ENCODE assay signal across 11 mouse cellular contexts in genomic region chr15:103314181-103314580, GRCm38 (mm10). TPM values are rescaled to one million over a fixed set of nuclear protein-coding genes. Genes with fewer than 3 reads are reported as not detected.
A peak's percentile ranks its signal among the peaks of the same experiment; 100 is the strongest.
DNase-seq lines count a peak whose midpoint lies in the region; ATAC-seq and TF ChIP-seq lines count a peak whose summit lies in the region.
"Had no signal": no experiment of that assay in that cellular context is flagged by ENCODE, and none has a peak within 500 bp of the region (broad histone marks: within the 10 kb centered on the region; RNA-seq: fewer than 3 reads in every experiment).

No protein-coding gene starts in this region.

- no peaks in the 10 kb centered on the region for H3K9me3 ChIP-seq in lung, embryonic 14.5 days (ENCODE audit: low read depth, low read length)
- no peaks in the 10 kb centered on the region for H3K9me3 ChIP-seq in forebrain, embryonic 15.5 days
- no peaks in the 10 kb centered on the region for H3K9me3 ChIP-seq in limb, embryonic 10.5 days (replicated peaks)
- H3K9me3 ChIP-seq in neural tube, embryonic 14.5 days (ENCODE audit: control insufficient read depth, low read length), result no peaks in the 10 kb centered on the region

- TF ChIP-seq CTCF in lung, embryonic 14.5 days (IDR thresholded peaks at IDR 0.05; ENCODE audit: low read depth), result no peak

- DNase-seq in lung, embryonic 14.5 days, result no peak
- DNase-seq in lung, postnatal 25 days (ENCODE audit: low spot score), result no peak
- no peak for DNase-seq in limb, embryonic 10.5 days (ENCODE audit: low spot score)
- DNase-seq in cerebellum, postnatal 4 days (ENCODE audit: low spot score in 2 of 2), result no peak
- DNase-seq: thymus, adult 18-20 months had no signal

- H3K4me3 ChIP-seq in lung, embryonic 14.5 days (ENCODE audit: low read depth, low read length), result 0 out of 2 replicates have a peak overlapping the region, but pooled peaks have one; percentile 25
- H3K4me3 ChIP-seq in forebrain, embryonic 15.5 days, result peak overlapping the region; percentile 23; the same call in 1 of the 2 replicates
- H3K4me3 ChIP-seq in limb, embryonic 10.5 days, result peak overlapping the region; percentile 48
- H3K4me3 ChIP-seq in neural tube, embryonic 14.5 days (ENCODE audit: low read depth, low read length), result no peak overlapping the region

- ATAC-seq in lung, embryonic 14.5 days (ENCODE audit: insufficient read depth), result no peak
- peak; percentile 18; the same call in 1 of the 2 replicates for ATAC-seq in forebrain, embryonic 15.5 days (replicated peaks)
- peak; percentile 13; the same call in 1 of the 2 replicates for ATAC-seq in neural tube, embryonic 14.5 days (ENCODE audit: low read depth)
- no peak for ATAC-seq in megakaryocyte, adult 5-6 weeks (ENCODE audit: poor library complexity, severe bottlenecking)
- ATAC-seq in erythroblast, adult 5-6 weeks (replicated peaks; ENCODE audit: low FRiP score, poor library complexity, severe bottlenecking), result no peak

- peak overlapping the region; percentile 63 for H3K4me2 ChIP-seq in lung, embryonic 14.5 days
- peak overlapping the region; percentile 42; the same call in 1 of the 2 replicates for H3K4me2 ChIP-seq in forebrain, embryonic 15.5 days (replicated peaks)
- peak overlapping the region; percentile 40; the same call in 1 of the 2 replicates for H3K4me2 ChIP-seq in neural tube, embryonic 14.5 days (ENCODE audit: low read depth, low read length)

- no peak overlapping the region for H3K27ac ChIP-seq in lung, embryonic 14.5 days (ENCODE audit: low read depth)
- H3K27ac ChIP-seq in forebrain, embryonic 15.5 days (replicated peaks), result no peak overlapping the region
- peak overlapping the region; percentile 69; the same call in 1 of the 2 replicates for H3K27ac ChIP-seq in limb, embryonic 10.5 days
- no peak overlapping the region for H3K27ac ChIP-seq in neural tube, embryonic 14.5 days (ENCODE audit: low read depth, low read length)

- no peak overlapping the region for H3K9ac ChIP-seq in lung, embryonic 14.5 days
- no peak overlapping the region for H3K9ac ChIP-seq in forebrain, embryonic 15.5 days (replicated peaks)
- H3K9ac ChIP-seq in neural tube, embryonic 14.5 days (replicated peaks; ENCODE audit: low read depth, low read length), result no peak overlapping the region

- no peaks in the 10 kb centered on the region for H3K27me3 ChIP-seq in lung, embryonic 14.5 days (ENCODE audit: insufficient read depth, low read length)
- no peaks in the 10 kb centered on the region for H3K27me3 ChIP-seq in forebrain, embryonic 15.5 days
- peaks cover 18% of the 10 kb centered on the region for H3K27me3 ChIP-seq in limb, embryonic 10.5 days (ENCODE audit: low read depth, poor library complexity, severe bottlenecking)
- H3K27me3 ChIP-seq in neural tube, embryonic 14.5 days (ENCODE audit: control insufficient read depth, insufficient read depth, low read length), result no peaks in the 10 kb centered on the region

- 47% methylated on average over 21 of the region's 22 CpGs for WGBS in lung, embryonic 14.5 days
- WGBS in forebrain, embryonic 15.5 days, result 44% methylated on average over 22 of the region's 22 CpGs
- WGBS in limb, embryonic 10.5 days, result 34% methylated on average over 22 of the region's 22 CpGs
- WGBS in neural tube, embryonic 14.5 days, result 27% methylated on average over 20 of the region's 22 CpGs

- no peaks in the 10 kb centered on the region; the same call in 1 of the 2 replicates for H3K4me1 ChIP-seq in lung, embryonic 14.5 days (ENCODE audit: insufficient read depth)
- peaks cover 21% of the 10 kb centered on the region for H3K4me1 ChIP-seq in forebrain, embryonic 15.5 days
- H3K4me1 ChIP-seq in limb, embryonic 10.5 days, result peaks cover 37% of the 10 kb centered on the region
- H3K4me1 ChIP-seq in neural tube, embryonic 14.5 days (ENCODE audit: control insufficient read depth, insufficient read depth, low read length), result peaks cover 13% of the 10 kb centered on the region; the same call in 1 of the 2 replicates

- peaks cover 32% of the 10 kb centered on the region for H3K36me3 ChIP-seq in lung, embryonic 14.5 days (ENCODE audit: insufficient read depth)
- peaks cover 12% of the 10 kb centered on the region for H3K36me3 ChIP-seq in forebrain, embryonic 15.5 days
- H3K36me3 ChIP-seq in limb, embryonic 10.5 days, result peaks cover 46% of the 10 kb centered on the region
- H3K36me3 ChIP-seq in neural tube, embryonic 14.5 days (ENCODE audit: control insufficient read depth, insufficient read depth, low read length), result peaks cover 16% of the 10 kb centered on the region; the same call in 1 of the 2 replicates

RNA-seq across cellular contexts. Expression of gene Gpr84, which starts 3.8 kb away (rescaled TPM):
- polyA plus RNA-seq in lung, embryonic 14.5 days (2014; fragmentation: Nextera tagmentation; extraction: Ambion mirVana), result 0.61 TPM in 1 of 2 replicates, not detected in the other
- 0.28 and 0.37 TPM in 2 replicates for polyA plus RNA-seq in forebrain, embryonic 15.5 days (2015; fragmentation: Nextera tagmentation; extraction: Ambion mirVana)
- polyA plus RNA-seq in limb, embryonic 10.5 days (2016; fragmentation: Nextera tagmentation; extraction: Ambion mirVana), result 0.28 and 0.30 TPM in 2 replicates
- polyA plus RNA-seq in neural tube, embryonic 14.5 days (2014; fragmentation: Nextera tagmentation; extraction: Ambion mirVana), result 0.35 and 0.40 TPM in 2 replicates
- total RNA-seq in megakaryocyte, adult 5-6 weeks (2015), result 2.9 and 3.8 TPM in 2 replicates
- total RNA-seq in megakaryocyte, adult 5-6 weeks (2017), result 1.7 and 3.3 TPM in 2 replicates
- 0.96 and 2.1 TPM in 2 replicates for total RNA-seq in erythroblast, adult 5-6 weeks (2015; ENCODE audit: low replicate concordance)
- total RNA-seq in erythroblast, adult 5-6 weeks (2017; ENCODE audit: low replicate concordance), result 0.70 and 1.3 TPM in 2 replicates
- total RNA-seq: gastrocnemius, adult 18-20 months had no signal

RNA-seq across cellular contexts. Expression of gene Zfp385a, which starts 25.7 kb away (rescaled TPM):
- polyA plus RNA-seq in lung, embryonic 14.5 days (2014; fragmentation: Nextera tagmentation; extraction: Ambion mirVana), result 11.8 and 12.0 TPM in 2 replicates
- 12.7 and 13.0 TPM in 2 replicates for polyA plus RNA-seq in forebrain, embryonic 15.5 days (2015; fragmentation: Nextera tagmentation; extraction: Ambion mirVana)
- 22.1 and 22.8 TPM in 2 replicates for polyA plus RNA-seq in limb, embryonic 10.5 days (2016; fragmentation: Nextera tagmentation; extraction: Ambion mirVana)
- polyA plus RNA-seq in neural tube, embryonic 14.5 days (2014; fragmentation: Nextera tagmentation; extraction: Ambion mirVana), result 19.2 and 20.7 TPM in 2 replicates
- 35.8 and 40.1 TPM in 2 replicates for total RNA-seq in megakaryocyte, adult 5-6 weeks (2015)
- total RNA-seq in megakaryocyte, adult 5-6 weeks (2017), result 6.8 and 9.4 TPM in 2 replicates
- 2.9 and 5.6 TPM in 2 replicates for total RNA-seq in erythroblast, adult 5-6 weeks (2015; ENCODE audit: low replicate concordance)
- total RNA-seq in erythroblast, adult 5-6 weeks (2017; ENCODE audit: low replicate concordance), result 0.68 and 0.84 TPM in 2 replicates

RNA-seq across cellular contexts. Expression of gene Copz1, which starts 41.7 kb away (rescaled TPM):
- 304 and 306 TPM in 2 replicates for polyA plus RNA-seq in lung, embryonic 14.5 days (2014; fragmentation: Nextera tagmentation; extraction: Ambion mirVana)
- polyA plus RNA-seq in forebrain, embryonic 15.5 days (2015; fragmentation: Nextera tagmentation; extraction: Ambion mirVana), result 215 and 220 TPM in 2 replicates
- polyA plus RNA-seq in limb, embryonic 10.5 days (2016; fragmentation: Nextera tagmentation; extraction: Ambion mirVana), result 305 and 309 TPM in 2 replicates
- polyA plus RNA-seq in neural tube, embryonic 14.5 days (2014; fragmentation: Nextera tagmentation; extraction: Ambion mirVana), result 195 and 216 TPM in 2 replicates
- total RNA-seq in megakaryocyte, adult 5-6 weeks (2015), result 246 and 255 TPM in 2 replicates
- 87.7 and 93.9 TPM in 2 replicates for total RNA-seq in megakaryocyte, adult 5-6 weeks (2017)
- total RNA-seq in erythroblast, adult 5-6 weeks (2015; ENCODE audit: low replicate concordance), result 123 and 131 TPM in 2 replicates
- 54.0 and 56.5 TPM in 2 replicates for total RNA-seq in erythroblast, adult 5-6 weeks (2017; ENCODE audit: low replicate concordance)

RNA-seq across cellular contexts. Expression of gene Itga5, which starts 52.4 kb away (rescaled TPM):
- polyA plus RNA-seq in lung, embryonic 14.5 days (2014; fragmentation: Nextera tagmentation; extraction: Ambion mirVana), result 46.7 and 47.7 TPM in 2 replicates
- 5.7 and 7.2 TPM in 2 replicates for polyA plus RNA-seq in forebrain, embryonic 15.5 days (2015; fragmentation: Nextera tagmentation; extraction: Ambion mirVana)
- 33.5 and 36.6 TPM in 2 replicates for polyA plus RNA-seq in limb, embryonic 10.5 days (2016; fragmentation: Nextera tagmentation; extraction: Ambion mirVana)
- 3.8 and 7.4 TPM in 2 replicates for polyA plus RNA-seq in neural tube, embryonic 14.5 days (2014; fragmentation: Nextera tagmentation; extraction: Ambion mirVana)
- 18.4 and 21.4 TPM in 2 replicates for total RNA-seq in megakaryocyte, adult 5-6 weeks (2015)
- 8.3 and 9.5 TPM in 2 replicates for total RNA-seq in megakaryocyte, adult 5-6 weeks (2017)
- 2.5 and 7.9 TPM in 2 replicates for total RNA-seq in erythroblast, adult 5-6 weeks (2015; ENCODE audit: low replicate concordance)
- 2.4 TPM in 2 replicates for total RNA-seq in erythroblast, adult 5-6 weeks (2017; ENCODE audit: low replicate concordance)

RNA-seq across cellular contexts. Expression of gene Nfe2, which starts 56.0 kb away (rescaled TPM):
- polyA plus RNA-seq in lung, embryonic 14.5 days (2014; fragmentation: Nextera tagmentation; extraction: Ambion mirVana), result 3.9 TPM in 2 replicates
- polyA plus RNA-seq in forebrain, embryonic 15.5 days (2015; fragmentation: Nextera tagmentation; extraction: Ambion mirVana), result 0.38 and 0.63 TPM in 2 replicates
- polyA plus RNA-seq in limb, embryonic 10.5 days (2016; fragmentation: Nextera tagmentation; extraction: Ambion mirVana), result 5.9 and 6.1 TPM in 2 replicates
- 1.9 and 2.0 TPM in 2 replicates for polyA plus RNA-seq in neural tube, embryonic 14.5 days (2014; fragmentation: Nextera tagmentation; extraction: Ambion mirVana)
- total RNA-seq in megakaryocyte, adult 5-6 weeks (2015), result 205 and 258 TPM in 2 replicates
- total RNA-seq in megakaryocyte, adult 5-6 weeks (2017), result 218 and 249 TPM in 2 replicates
- 449 and 473 TPM in 2 replicates for total RNA-seq in erythroblast, adult 5-6 weeks (2015; ENCODE audit: low replicate concordance)
- 629 and 671 TPM in 2 replicates for total RNA-seq in erythroblast, adult 5-6 weeks (2017; ENCODE audit: low replicate concordance)
- total RNA-seq: gastrocnemius, adult 18-20 months; left cerebral cortex, adult 8-10 months had no signal

Comparison
In these comparisons a context has a peak if more than half of its experiments do, and no peak if none do; other contexts are left out.
1. ATAC-seq: peak in forebrain, embryonic 15.5 days (single experiment) and neural tube, embryonic 14.5 days (single experiment); none in lung, embryonic 14.5 days (single experiment), megakaryocyte, adult 5-6 weeks (single experiment) and erythroblast, adult 5-6 weeks (single experiment).
2. Peak in every context shown above with its lines, with median percentiles within 50 percentile points of each other: H3K4me2 ChIP-seq.